Mouse (Mus musculus): ENCODE measurements around the gene A930009A15Rik. TPM values are rescaled to one million over a fixed set of nuclear protein-coding genes. Genes with fewer than 3 reads are reported as not detected.

Gene A930009A15Rik
- polyA plus RNA-seq, 1 experiment from 2014 or later, result not detected

GRCm38 (mm10) chr10:115556738-115557242 lies 13.0 kb upstream of the A930009A15Rik start:
- ATAC-seq (replicated peaks; ENCODE audit: insufficient number of reproducible peaks, insufficient read depth, low FRiP score, low read depth), result no peak
- no peak overlapping the region for H3K27ac ChIP-seq
- H3K4me3 ChIP-seq, result no peak overlapping the region
- no peaks in the 10 kb centered on the region for H3K9me3 ChIP-seq (replicated peaks)
- H3K4me1 ChIP-seq (replicated peaks), result no peaks in the 10 kb centered on the region
- 46% methylated on average over 12 of the region's 12 CpGs for WGBS
- H3K36me3 ChIP-seq, result no peaks in the 10 kb centered on the region
- H3K4me2 ChIP-seq, result no peak overlapping the region
- H3K9ac ChIP-seq, result no peak overlapping the region
- no peaks in the 10 kb centered on the region for H3K27me3 ChIP-seq

- Histone ChIP-seq H3K4me3 (no peak overlapping the region), H3K4me1 (replicated peaks) (no peaks in the 10 kb centered on the region), H3K36me3 (no peaks in the 10 kb centered on the region), H3K9me3 (replicated peaks) (no peaks in the 10 kb centered on the region), H3K9ac (no peak overlapping the region), H3K4me2 (no peak overlapping the region), H3K27ac (no peak overlapping the region), H3K27me3 (no peaks in the 10 kb centered on the region)
- WGBS, result 61% methylated on average over 12 of the region's 12 CpGs
- no peak for ATAC-seq (replicated peaks; ENCODE audit: insufficient number of reproducible peaks, insufficient read depth, low FRiP score, low read depth)
Measured at GRCm38 (mm10) chr10:115561136-115561880, 8.5 kb upstream of the A930009A15Rik start.

GRCm38 (mm10) chr10:115562911-115563686 lies 6.7 kb upstream of the A930009A15Rik start:
- WGBS, result 84% methylated on average over 4 of the region's 4 CpGs
- Histone ChIP-seq H3K36me3 (no peaks in the 10 kb centered on the region), H3K4me2 (no peak overlapping the region)

DNA sequence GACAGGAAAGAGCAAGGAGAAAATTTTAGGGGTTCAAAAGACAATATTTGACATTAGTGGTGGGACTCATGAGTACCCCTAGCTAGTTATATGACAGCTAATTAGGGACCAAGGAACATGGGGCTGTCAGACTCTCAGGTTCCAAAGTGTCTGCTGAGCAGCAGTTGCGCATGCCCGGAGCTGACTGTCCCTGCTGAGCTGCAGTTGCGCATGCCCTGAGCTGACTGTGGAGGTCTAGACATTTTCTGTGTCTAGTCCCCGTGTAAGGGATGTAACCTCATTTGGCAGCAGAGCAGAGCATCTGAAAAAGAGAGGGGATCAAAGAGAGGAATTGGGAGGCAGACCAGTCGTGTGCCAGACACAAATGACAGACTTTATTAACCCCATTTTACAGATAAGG lies 5.8 kb upstream of the A930009A15Rik start:
- Histone ChIP-seq H3K4me1 (replicated peaks) (no peaks in the 10 kb centered on the region), H3K4me2 (no peak overlapping the region), H3K9me3 (replicated peaks) (no peaks in the 10 kb centered on the region), H3K27ac (no peak overlapping the region), H3K9ac (no peak overlapping the region), H3K27me3 (no peaks in the 10 kb centered on the region), H3K36me3 (no peaks in the 10 kb centered on the region), H3K4me3 (no peak overlapping the region)
- ATAC-seq (replicated peaks; ENCODE audit: insufficient number of reproducible peaks, insufficient read depth, low FRiP score, low read depth), result no peak
- whole genome bisulfite sequencing, result 79% methylated on average over 5 of the region's 5 CpGs

More at GRCm38 (mm10) chr10:115562911-115563686, 6.7 kb upstream of the A930009A15Rik start:
- no peaks in the 10 kb centered on the region for H3K4me1 ChIP-seq (replicated peaks)
- no peak overlapping the region for H3K4me3 ChIP-seq
- H3K9ac ChIP-seq, result no peak overlapping the region
- no peak overlapping the region for H3K27ac ChIP-seq
- no peaks in the 10 kb centered on the region for H3K9me3 ChIP-seq (replicated peaks)
- no peak for ATAC-seq (replicated peaks; ENCODE audit: insufficient number of reproducible peaks, insufficient read depth, low FRiP score, low read depth)
- no peaks in the 10 kb centered on the region for H3K27me3 ChIP-seq

DNA sequence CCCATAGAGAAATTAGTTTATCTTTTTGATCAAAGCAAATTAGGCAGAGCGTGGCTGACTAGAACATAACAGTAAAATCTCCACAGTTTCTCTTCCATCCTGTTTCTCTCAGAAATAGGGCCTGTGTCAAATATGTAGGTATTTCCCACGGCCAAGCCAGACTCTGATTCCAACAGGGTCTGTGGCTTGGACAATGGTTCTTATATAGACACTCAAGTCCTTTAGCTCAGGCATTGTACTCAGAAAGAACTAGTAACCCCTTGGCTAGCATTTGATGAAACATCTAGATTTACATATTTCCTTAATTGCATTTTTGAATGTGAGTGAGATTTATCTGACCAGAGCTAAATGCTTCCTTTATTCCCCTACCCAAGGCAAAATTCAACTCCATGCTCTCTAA lies 791 bp downstream of the A930009A15Rik start:
- no peak overlapping the region for H3K4me2 ChIP-seq
- no peaks in the 10 kb centered on the region; the same call in 1 of the 2 replicates for H3K27me3 ChIP-seq
- no peak overlapping the region for H3K27ac ChIP-seq
- no peaks in the 10 kb centered on the region for H3K4me1 ChIP-seq (replicated peaks)
- H3K36me3 ChIP-seq, result no peaks in the 10 kb centered on the region
- no peaks in the 10 kb centered on the region for H3K9me3 ChIP-seq (replicated peaks)
- WGBS, result 70% methylated on average over 2 of the region's 2 CpGs
- no peak overlapping the region for H3K4me3 ChIP-seq
- no peak overlapping the region for H3K9ac ChIP-seq
- ATAC-seq (replicated peaks; ENCODE audit: insufficient number of reproducible peaks, insufficient read depth, low FRiP score, low read depth), result no peak

DNA sequence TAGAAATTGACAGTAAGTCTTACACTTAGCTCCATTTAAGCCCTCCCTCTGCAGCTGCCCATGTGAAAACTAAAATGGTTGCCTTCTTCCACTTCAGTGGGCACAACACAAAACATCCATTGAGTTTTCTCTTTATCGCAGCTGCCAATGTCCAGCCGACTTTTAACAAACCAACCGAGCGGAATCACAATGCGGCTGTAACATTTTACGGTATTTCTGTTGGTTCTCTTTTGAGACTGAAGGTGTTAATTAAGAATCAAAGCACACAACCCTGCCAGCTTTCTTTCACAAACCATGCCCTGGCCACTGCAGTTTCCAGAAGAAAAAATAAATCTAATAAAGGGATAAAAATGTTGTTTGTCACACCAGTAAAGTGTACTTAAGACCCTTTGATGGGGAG lies 1.5 kb downstream of the A930009A15Rik start:
- WGBS, result 80% methylated on average over 6 of the region's 6 CpGs
- H3K9ac ChIP-seq, result no peak overlapping the region
- H3K4me2 ChIP-seq, result no peak overlapping the region
- H3K4me1 ChIP-seq (replicated peaks), result no peaks in the 10 kb centered on the region
- no peak overlapping the region for H3K27ac ChIP-seq
- H3K4me3 ChIP-seq, result no peak overlapping the region
- no peaks in the 10 kb centered on the region; the same call in 1 of the 2 replicates for H3K27me3 ChIP-seq
- no peaks in the 10 kb centered on the region for H3K36me3 ChIP-seq
- H3K9me3 ChIP-seq (replicated peaks), result no peaks in the 10 kb centered on the region
- ATAC-seq (replicated peaks; ENCODE audit: insufficient number of reproducible peaks, insufficient read depth, low FRiP score, low read depth), result no peak

DNA sequence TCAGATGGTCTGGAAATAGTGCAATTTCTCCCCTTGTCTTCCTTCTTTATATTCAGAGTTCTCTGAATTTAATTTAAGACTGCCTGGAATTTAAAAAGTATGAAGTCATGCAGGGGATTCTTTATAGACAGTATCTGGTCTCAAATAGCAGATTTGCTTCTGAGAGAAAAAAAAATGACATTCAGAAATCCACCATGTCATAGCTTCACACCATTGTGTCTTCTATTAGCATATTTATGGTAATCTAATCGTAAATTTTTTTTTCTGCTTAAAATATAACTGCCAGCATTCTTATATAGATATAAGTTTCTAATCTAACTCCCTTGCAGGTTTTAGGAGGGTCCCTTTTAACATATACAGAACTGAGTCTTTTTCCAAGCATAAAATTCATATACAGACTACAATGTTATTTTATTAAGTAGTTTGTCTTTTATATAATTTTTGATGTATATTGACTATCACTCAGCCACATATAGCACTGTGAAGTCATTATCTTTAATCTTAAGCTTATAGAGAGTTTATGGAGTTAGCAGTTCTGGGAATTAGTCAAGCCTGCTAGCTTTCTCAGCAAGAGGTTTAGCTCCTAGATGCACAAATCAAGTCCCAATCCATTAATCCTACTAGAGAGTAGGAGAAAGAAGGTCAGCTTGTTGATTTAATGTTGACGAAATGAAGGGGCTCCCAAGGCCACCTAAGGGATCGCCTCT lies 2.1 kb downstream of the A930009A15Rik start:
- H3K4me3 ChIP-seq, result no peak overlapping the region
- H3K27ac ChIP-seq, result no peak overlapping the region
- no peaks in the 10 kb centered on the region for H3K9me3 ChIP-seq (replicated peaks)
- H3K4me1 ChIP-seq (replicated peaks), result no peaks in the 10 kb centered on the region
- no peak overlapping the region for H3K9ac ChIP-seq
- no peak for ATAC-seq (replicated peaks; ENCODE audit: insufficient number of reproducible peaks, insufficient read depth, low FRiP score, low read depth)
- WGBS, result 58% methylated on average over 3 of the region's 3 CpGs
- no peak overlapping the region for H3K4me2 ChIP-seq
- no peaks in the 10 kb centered on the region; the same call in 1 of the 2 replicates for H3K27me3 ChIP-seq
- H3K36me3 ChIP-seq, result no peaks in the 10 kb centered on the region

GRCm38 (mm10) chr10:115579076-115579475 lies 9.3 kb downstream of the A930009A15Rik start:
- peaks cover 6% of the 10 kb centered on the region for H3K27me3 ChIP-seq
- no peak overlapping the region for H3K4me2 ChIP-seq
- no peak overlapping the region for H3K9ac ChIP-seq
- no peaks in the 10 kb centered on the region for H3K9me3 ChIP-seq (replicated peaks)
- no peaks in the 10 kb centered on the region for H3K36me3 ChIP-seq
- 71% methylated on average over 7 of the region's 7 CpGs for WGBS
- H3K4me1 ChIP-seq (replicated peaks), result no peaks in the 10 kb centered on the region
- H3K27ac ChIP-seq, result no peak overlapping the region
- H3K4me3 ChIP-seq, result no peak overlapping the region
- ATAC-seq (replicated peaks; ENCODE audit: insufficient number of reproducible peaks, insufficient read depth, low FRiP score, low read depth), result no peak

- Histone ChIP-seq H3K4me2 (no peak overlapping the region), H3K27ac (no peak overlapping the region), H3K9me3 (replicated peaks) (no peaks in the 10 kb centered on the region), H3K4me3 (no peak overlapping the region), H3K9ac (no peak overlapping the region), H3K4me1 (replicated peaks) (no peaks in the 10 kb centered on the region), H3K36me3 (no peaks in the 10 kb centered on the region), H3K27me3 (peaks cover 10% of the 10 kb centered on the region)
- 32% methylated on average over 7 of the region's 7 CpGs for whole genome bisulfite sequencing
- ATAC-seq (replicated peaks; ENCODE audit: insufficient number of reproducible peaks, insufficient read depth, low FRiP score, low read depth), result no peak
Measured at GRCm38 (mm10) chr10:115579494-115579893, 9.7 kb downstream of the A930009A15Rik start.

GRCm38 (mm10) chr10:115581971-115582370 lies 12.2 kb downstream of the A930009A15Rik start:
- H3K4me2 ChIP-seq, result no peak overlapping the region
- no peak overlapping the region for H3K27ac ChIP-seq
- H3K9ac ChIP-seq, result no peak overlapping the region
- peaks cover 33% of the 10 kb centered on the region for H3K27me3 ChIP-seq
- peaks cover 18% of the 10 kb centered on the region for H3K4me1 ChIP-seq (replicated peaks)
- H3K9me3 ChIP-seq (replicated peaks), result no peaks in the 10 kb centered on the region
- no peak for ATAC-seq (replicated peaks; ENCODE audit: insufficient number of reproducible peaks, insufficient read depth, low FRiP score, low read depth)
- WGBS, result 71% methylated on average over 9 of the region's 9 CpGs
- no peak overlapping the region for H3K4me3 ChIP-seq
- H3K36me3 ChIP-seq, result no peaks in the 10 kb centered on the region

DNA sequence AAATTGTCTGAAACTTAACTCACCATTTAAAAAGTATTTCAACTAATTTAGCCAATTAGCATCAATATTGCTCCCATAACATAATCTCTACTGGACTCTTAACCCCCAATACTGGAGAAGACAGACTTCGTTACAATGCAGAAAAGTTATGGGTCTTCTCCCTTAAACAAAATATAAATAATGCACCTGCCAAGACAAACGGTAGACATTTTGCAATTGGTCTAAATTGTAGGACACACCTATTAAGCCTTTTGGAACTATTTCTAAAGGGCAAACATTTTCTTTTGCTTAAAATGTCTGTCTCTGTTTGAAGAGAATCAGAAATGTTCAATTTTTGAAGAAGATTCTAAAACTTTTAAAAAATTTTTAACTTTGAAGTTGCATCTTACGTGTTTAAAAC lies 13.3 kb downstream of the A930009A15Rik start:
- no peaks in the 10 kb centered on the region for H3K36me3 ChIP-seq
- H3K4me2 ChIP-seq, result no peak overlapping the region
- no peak overlapping the region for H3K9ac ChIP-seq
- H3K27me3 ChIP-seq, result peaks cover 44% of the 10 kb centered on the region
- 75% methylated on average over 3 of the region's 3 CpGs for WGBS
- H3K4me1 ChIP-seq (replicated peaks), result peaks cover 28% of the 10 kb centered on the region
- H3K4me3 ChIP-seq, result no peak overlapping the region
- no peak overlapping the region for H3K27ac ChIP-seq
- H3K9me3 ChIP-seq (replicated peaks), result no peaks in the 10 kb centered on the region
- no peak for ATAC-seq (replicated peaks; ENCODE audit: insufficient number of reproducible peaks, insufficient read depth, low FRiP score, low read depth)

All from heart, embryonic 15.5 days (tissue).